Mouse (Mus musculus): ENCODE results near the gene Zfp800. TPM values are rescaled to one million over a fixed set of nuclear protein-coding genes. Genes with fewer than 3 reads are reported as not detected.
A peak's percentile ranks its signal among the peaks of the same experiment; 100 is the strongest.

The Zfp800 gene
- total RNA-seq (2012; rRNA removed): 4.0 and 7.8 TPM in 2 replicates

DNA sequence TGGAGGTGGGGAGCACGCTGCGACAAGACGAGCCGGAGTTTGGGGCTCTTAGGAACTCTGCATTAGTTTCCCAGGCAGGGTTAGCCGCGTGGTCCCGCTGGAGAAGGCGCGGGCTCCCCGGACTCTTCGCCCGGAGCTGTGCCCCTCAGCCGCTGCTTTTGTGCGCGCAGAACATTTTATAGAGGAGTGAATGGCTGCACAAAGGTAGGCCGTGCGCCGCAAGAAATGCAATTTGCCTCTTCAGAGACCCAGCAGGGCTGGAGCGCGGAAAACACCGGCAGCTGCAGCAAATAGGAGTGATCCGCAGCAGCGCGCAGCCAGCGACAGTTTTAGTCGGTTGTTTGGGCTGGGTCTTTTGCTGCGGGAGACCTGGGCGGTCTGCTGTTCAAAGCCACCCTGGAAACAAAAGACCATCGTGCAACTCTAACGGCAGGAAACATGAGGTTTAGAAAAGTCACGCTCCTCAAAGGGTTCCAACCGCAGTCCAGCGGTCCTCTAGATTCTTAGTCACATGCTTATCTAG, at the start of gene Zfp800:
Gene Zfp800 (minus strand): TSS at position 325 of the 523 bp plus-strand sequence.
- TF ChIP-seq ZNF384 (IDR thresholded peaks at IDR 0.05; ENCODE audit: low read depth, low read length) (no peak), MAFK (IDR thresholded peaks at IDR 0.05; ENCODE audit: insufficient read depth, low read depth, low read length) (no peak), HCFC1 (IDR thresholded peaks at IDR 0.05; ENCODE audit: borderline replicate concordance, insufficient read depth, low read length) (no peak), CHD2 (IDR thresholded peaks at IDR 0.05; ENCODE audit: low read depth, low read length) (no peak), ZC3H11A (IDR thresholded peaks at IDR 0.05; ENCODE audit: borderline replicate concordance, low read depth, low read length) (no peak)
- DNase-seq (ENCODE audit: low read depth, low spot score): no peak
- no peaks in the 10 kb centered on the region for H3K4me1 ChIP-seq (ENCODE audit: control insufficient read depth in 2 of 2, insufficient read depth in 2 of 2, low read length in 2 of 2, poor library complexity in 1 of 2)
- no peaks in the 10 kb centered on the region for H3K36me3 ChIP-seq (ENCODE audit: control insufficient read depth, insufficient read depth, low read length, poor library complexity, severe bottlenecking)
- H3K9me3 ChIP-seq (ENCODE audit: control insufficient read depth, insufficient read depth, low read depth, low read length): no peaks in the 10 kb centered on the region
- H3K4me3 ChIP-seq (ENCODE audit: insufficient read depth in 1 of 2, low read depth in 1 of 2, low read length in 2 of 2, poor library complexity in 1 of 2, severe bottlenecking in 1 of 2): peak within 1 kb of the TSS; percentile 26 to 47
- in situ Hi-C loops (cut with MboI; ENCODE audit: low sequenced_read_pairs in 2 of 2, unreplicated experiment in 2 of 2): loop anchor here in 1 of 2 experiments (25.0 kb wide), 1 partner anchor 735 kb away; no protein-coding TSS in a partner anchor
- no peak within 1 kb of the TSS for H3K27ac ChIP-seq (ENCODE audit: insufficient read depth, low read depth, low read length, poor library complexity, severe bottlenecking)
- no peak within 1 kb of the TSS; the same call in 1 of the 2 replicates for H3K9ac ChIP-seq (ENCODE audit: insufficient read depth, low read depth, low read length, poor library complexity, severe bottlenecking)

- Histone ChIP-seq H3K4me1 (ENCODE audit: control insufficient read depth in 2 of 2, insufficient read depth in 2 of 2, low read length in 2 of 2, poor library complexity in 1 of 2) (no peaks in the 10 kb centered on the region), H3K9ac (ENCODE audit: insufficient read depth, low read depth, low read length, poor library complexity, severe bottlenecking) (no peak overlapping the region), H3K4me3 (ENCODE audit: insufficient read depth in 1 of 2, low read depth in 1 of 2, low read length in 2 of 2, poor library complexity in 1 of 2, severe bottlenecking in 1 of 2) (no peak overlapping the region), H3K27ac (ENCODE audit: insufficient read depth, low read depth, low read length, poor library complexity, severe bottlenecking) (no peak overlapping the region), H3K36me3 (ENCODE audit: control insufficient read depth, insufficient read depth, low read length, poor library complexity, severe bottlenecking) (no peaks in the 10 kb centered on the region), H3K9me3 (ENCODE audit: control insufficient read depth, insufficient read depth, low read depth, low read length) (no peaks in the 10 kb centered on the region)
- DNase-seq (ENCODE audit: low read depth, low spot score): no peak
- TF ChIP-seq CHD2 (IDR thresholded peaks at IDR 0.05; ENCODE audit: low read depth, low read length) (no peak), MAFK (IDR thresholded peaks at IDR 0.05; ENCODE audit: insufficient read depth, low read depth, low read length) (no peak), ZC3H11A (IDR thresholded peaks at IDR 0.05; ENCODE audit: borderline replicate concordance, low read depth, low read length) (no peak), ZNF384 (IDR thresholded peaks at IDR 0.05; ENCODE audit: low read depth, low read length) (no peak), HCFC1 (IDR thresholded peaks at IDR 0.05; ENCODE audit: borderline replicate concordance, insufficient read depth, low read length) (no peak)
- in situ Hi-C loops (cut with MboI; ENCODE audit: low sequenced_read_pairs in 2 of 2, unreplicated experiment in 2 of 2): no loop called here
These were observed 33.7 kb upstream of the Zfp800 start for GRCm38 (mm10) chr6:28431538-28431855.

DNA sequence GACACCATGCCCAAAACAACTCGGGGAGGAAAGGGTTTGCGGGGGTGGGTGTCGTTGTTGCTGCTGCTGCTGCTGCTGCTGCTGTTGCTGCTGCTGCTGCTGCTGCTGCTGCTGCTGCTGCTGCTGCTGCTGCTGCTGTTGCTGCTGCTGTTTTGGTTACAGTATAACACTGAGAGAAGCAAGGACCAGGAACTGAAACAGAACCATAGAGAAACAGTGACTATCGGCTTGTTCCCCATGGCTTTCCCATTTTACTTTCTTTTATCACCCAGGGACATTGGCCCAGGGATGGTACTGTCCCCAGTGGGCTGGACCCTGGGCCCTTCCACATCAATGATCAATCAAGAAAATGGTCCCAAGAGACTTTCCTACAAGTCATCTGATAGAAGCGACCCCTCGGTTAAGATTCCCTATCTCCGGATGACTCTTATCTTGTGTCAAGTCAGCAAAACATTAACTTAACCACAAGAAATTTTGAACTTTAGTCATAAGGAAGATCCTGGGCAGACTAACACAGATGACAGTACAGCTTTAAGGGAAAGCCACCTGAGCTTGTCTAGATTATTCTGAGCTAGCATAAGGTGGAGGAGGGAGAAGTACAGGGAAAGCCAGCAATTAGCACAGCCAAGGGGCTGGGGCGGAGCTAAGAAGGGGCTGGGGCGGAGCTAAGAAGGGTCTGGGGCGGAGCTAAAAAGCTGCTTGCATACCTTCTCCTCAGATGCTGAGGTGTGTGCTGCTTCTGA, 33.2 kb upstream of the Zfp800 start:
- Histone ChIP-seq H3K36me3 (ENCODE audit: control insufficient read depth, insufficient read depth, low read length, poor library complexity, severe bottlenecking) (peaks cover 2% of the 10 kb centered on the region; the same call in 1 of the 2 replicates), H3K4me1 (ENCODE audit: control insufficient read depth in 2 of 2, insufficient read depth in 2 of 2, low read length in 2 of 2, poor library complexity in 1 of 2) (no peaks in the 10 kb centered on the region), H3K9me3 (ENCODE audit: control insufficient read depth, insufficient read depth, low read depth, low read length) (no peaks in the 10 kb centered on the region), H3K9ac (ENCODE audit: insufficient read depth, low read depth, low read length, poor library complexity, severe bottlenecking) (no peak overlapping the region), H3K4me3 (ENCODE audit: insufficient read depth in 1 of 2, low read depth in 1 of 2, low read length in 2 of 2, poor library complexity in 1 of 2, severe bottlenecking in 1 of 2) (no peak overlapping the region), H3K27ac (ENCODE audit: insufficient read depth, low read depth, low read length, poor library complexity, severe bottlenecking) (no peak overlapping the region)
- in situ Hi-C loops (cut with MboI; ENCODE audit: low sequenced_read_pairs in 2 of 2, unreplicated experiment in 2 of 2): no loop called here
- DNase-seq (ENCODE audit: low read depth, low spot score): no peak
- TF ChIP-seq MAFK (IDR thresholded peaks at IDR 0.05; ENCODE audit: insufficient read depth, low read depth, low read length) (peak; percentile 66; the same call in 1 of the 2 replicates), ZNF384 (IDR thresholded peaks at IDR 0.05; ENCODE audit: low read depth, low read length) (no peak)

- Histone ChIP-seq H3K4me3 (ENCODE audit: insufficient read depth in 1 of 2, low read depth in 1 of 2, low read length in 2 of 2, poor library complexity in 1 of 2, severe bottlenecking in 1 of 2) (no peak overlapping the region), H3K27ac (ENCODE audit: insufficient read depth, low read depth, low read length, poor library complexity, severe bottlenecking) (no peak overlapping the region), H3K9me3 (ENCODE audit: control insufficient read depth, insufficient read depth, low read depth, low read length) (no peaks in the 10 kb centered on the region), H3K9ac (ENCODE audit: insufficient read depth, low read depth, low read length, poor library complexity, severe bottlenecking) (no peak overlapping the region), H3K4me1 (ENCODE audit: control insufficient read depth in 2 of 2, insufficient read depth in 2 of 2, low read length in 2 of 2, poor library complexity in 1 of 2) (no peaks in the 10 kb centered on the region), H3K36me3 (ENCODE audit: control insufficient read depth, insufficient read depth, low read length, poor library complexity, severe bottlenecking) (peaks cover 7% of the 10 kb centered on the region; the same call in 1 of the 2 replicates)
- no peak for DNase-seq (ENCODE audit: low read depth, low spot score)
- in situ Hi-C loops (cut with MboI; ENCODE audit: low sequenced_read_pairs in 2 of 2, unreplicated experiment in 2 of 2): no loop called here
- TF ChIP-seq MAFK (IDR thresholded peaks at IDR 0.05; ENCODE audit: insufficient read depth, low read depth, low read length) (no peak), ZC3H11A (IDR thresholded peaks at IDR 0.05; ENCODE audit: borderline replicate concordance, low read depth, low read length) (no peak), ZNF384 (IDR thresholded peaks at IDR 0.05; ENCODE audit: low read depth, low read length) (no peak), CHD2 (IDR thresholded peaks at IDR 0.05; ENCODE audit: low read depth, low read length) (no peak), HCFC1 (IDR thresholded peaks at IDR 0.05; ENCODE audit: borderline replicate concordance, insufficient read depth, low read length) (no peak)
These were observed 32.1 kb upstream of the Zfp800 start for GRCm38 (mm10) chr6:28429870-28430269.
